Mouse (Mus musculus) intestine, postnatal 0 days (tissue): Measurements from ENCODE around the gene Ppm1j. TPM values are rescaled to one million over a fixed set of nuclear protein-coding genes. Genes with fewer than 3 reads are reported as not detected.

Source experiments
- ATAC-seq: fragments of 200-750 bp; cut with Nextera tagmentation; 2 replicates; pipeline ENCODE4 v1.8.0; 2017; ENCODE audit warnings: mild to moderate bottlenecking, moderate TSS enrichment, moderate library complexity
- H3K27ac ChIP-seq: fragments of 300-500 bp; sonication (generic); 2 replicates; pipeline ENCODE4 v1.5.1; 2014; ENCODE audit warnings: mild to moderate bottlenecking, low read depth, low read length, moderate library complexity
- H3K27me3 ChIP-seq: fragments of 300-500 bp; sonication (generic); replicated peaks from 2 replicates; pipeline ENCODE4 v1.6.1; 2014; ENCODE audit warnings: low read length, mixed read lengths; ENCODE audit not compliant: control insufficient read depth, insufficient read depth
- H3K36me3 ChIP-seq: fragments of 300-500 bp; sonication (generic); 2 replicates; pipeline ENCODE4 v1.6.1; 2014; ENCODE audit warnings: mild to moderate bottlenecking, moderate library complexity; ENCODE audit not compliant: control insufficient read depth, insufficient read depth
- H3K4me1 ChIP-seq: fragments of 300-500 bp; sonication (generic); replicated peaks from 2 replicates; pipeline ENCODE4 v1.6.1; 2014; ENCODE audit warnings: antibody characterized with exemption, low read length, mixed read lengths; ENCODE audit not compliant: control insufficient read depth, insufficient read depth
- H3K4me2 ChIP-seq: fragments of 300-500 bp; sonication (generic); replicated peaks from 2 replicates; pipeline ENCODE4 v1.6.1; 2014; ENCODE audit warnings: low read depth, mild to moderate bottlenecking, moderate library complexity
- H3K4me3 ChIP-seq: fragments of 300-500 bp; sonication (generic); 2 replicates; pipeline ENCODE4 v1.5.1; 2014; ENCODE audit warnings: low read depth, low read length
- H3K9ac ChIP-seq: fragments of 300-500 bp; sonication (generic); 2 replicates; pipeline ENCODE4 v1.6.1; 2014; ENCODE audit warnings: mild to moderate bottlenecking, low read depth, low read length
- H3K9me3 ChIP-seq: fragments of 300-500 bp; sonication (generic); 2 replicates; pipeline ENCODE4 v1.6.1; 2016; ENCODE audit warnings: mixed run types; ENCODE audit not compliant: control insufficient read depth
- CTCF ChIP-seq: sonication (generic); IDR thresholded peaks from 2 replicates; pipeline ENCODE4 v1.5.1; 2016; ENCODE audit warnings: low read depth, mild to moderate bottlenecking, control low read depth, antibody characterized with exemption, moderate library complexity
- WGBS: fragments of 180-500 bp; shearing (Covaris S2); extraction: QIAGEN DNeasy Blood & Tissue Kit; methylation state at CpG from one replicate; pipeline ENCODE4 v1.1.7; 2014; 5-methylcytosine and 5-hydroxymethylcytosine counted together
- polyA plus RNA-seq: library from polyadenylated mRNA; unstranded; fragments of >200 nt; fragmentation: Nextera tagmentation; extraction: Ambion mirVana; gene quantifications from 2 replicates; pipeline ENCODE4 v1.2.1, GENCODE M21; 2015

Gene Ppm1j
- polyA plus RNA-seq, 1 experiment from 2014 or later = 24.4 TPM

DNA sequence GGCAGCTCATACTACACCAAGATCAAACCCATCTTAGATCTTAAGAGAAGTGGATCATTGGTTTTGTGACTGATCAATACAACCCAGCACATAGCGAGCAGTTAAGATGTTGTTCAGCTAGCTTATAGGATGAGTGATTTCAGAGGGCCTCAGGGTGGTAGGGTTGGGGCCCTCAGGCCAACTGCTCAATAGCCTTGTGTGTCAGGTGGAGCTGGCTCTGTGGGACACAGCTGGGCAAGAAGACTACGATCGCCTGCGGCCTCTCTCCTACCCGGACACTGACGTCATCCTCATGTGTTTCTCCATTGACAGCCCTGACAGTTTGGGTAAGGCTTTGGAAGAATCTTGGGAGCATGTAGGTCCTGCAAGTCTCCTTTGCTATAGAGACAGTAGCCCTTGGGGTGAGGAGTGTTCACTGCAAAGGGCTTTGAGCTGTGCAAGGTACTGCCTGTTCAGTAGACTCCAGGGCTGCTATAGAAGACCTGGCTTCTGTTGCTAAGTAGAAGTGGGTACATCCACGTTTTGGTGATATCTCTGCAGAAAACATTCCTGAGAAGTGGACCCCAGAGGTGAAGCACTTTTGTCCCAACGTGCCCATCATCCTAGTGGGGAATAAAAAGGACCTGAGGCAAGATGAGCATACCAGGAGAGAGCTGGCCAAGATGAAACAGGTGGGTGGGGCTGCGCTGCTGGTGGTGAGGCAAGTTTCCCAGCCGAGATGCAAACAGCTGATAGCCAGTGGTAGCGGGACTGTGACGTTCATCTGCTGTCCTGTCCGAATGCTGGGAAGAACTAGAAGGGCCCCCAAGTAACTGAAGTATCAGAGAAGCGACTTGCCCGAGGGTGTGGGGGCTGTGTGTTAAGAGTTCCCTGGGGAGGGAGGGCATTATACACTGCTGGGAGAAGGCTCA is 11.8 kb downstream of the Ppm1j start:
- 45% methylated on average over 15 of the region's 15 CpGs for WGBS
- no peak for ATAC-seq
- no peak overlapping the region for H3K4me3 ChIP-seq
- peak overlapping the region; percentile 46 for H3K27ac ChIP-seq
- peaks cover 44% of the 10 kb centered on the region for H3K36me3 ChIP-seq
- no peak for TF ChIP-seq CTCF
- H3K9ac ChIP-seq = no peak overlapping the region
- no peaks in the 10 kb centered on the region for H3K27me3 ChIP-seq
- no peaks in the 10 kb centered on the region for H3K9me3 ChIP-seq
- peak overlapping the region; percentile 13; the same call in 1 of the 2 replicates for H3K4me2 ChIP-seq
- H3K4me1 ChIP-seq = peaks cover 21% of the 10 kb centered on the region

DNA sequence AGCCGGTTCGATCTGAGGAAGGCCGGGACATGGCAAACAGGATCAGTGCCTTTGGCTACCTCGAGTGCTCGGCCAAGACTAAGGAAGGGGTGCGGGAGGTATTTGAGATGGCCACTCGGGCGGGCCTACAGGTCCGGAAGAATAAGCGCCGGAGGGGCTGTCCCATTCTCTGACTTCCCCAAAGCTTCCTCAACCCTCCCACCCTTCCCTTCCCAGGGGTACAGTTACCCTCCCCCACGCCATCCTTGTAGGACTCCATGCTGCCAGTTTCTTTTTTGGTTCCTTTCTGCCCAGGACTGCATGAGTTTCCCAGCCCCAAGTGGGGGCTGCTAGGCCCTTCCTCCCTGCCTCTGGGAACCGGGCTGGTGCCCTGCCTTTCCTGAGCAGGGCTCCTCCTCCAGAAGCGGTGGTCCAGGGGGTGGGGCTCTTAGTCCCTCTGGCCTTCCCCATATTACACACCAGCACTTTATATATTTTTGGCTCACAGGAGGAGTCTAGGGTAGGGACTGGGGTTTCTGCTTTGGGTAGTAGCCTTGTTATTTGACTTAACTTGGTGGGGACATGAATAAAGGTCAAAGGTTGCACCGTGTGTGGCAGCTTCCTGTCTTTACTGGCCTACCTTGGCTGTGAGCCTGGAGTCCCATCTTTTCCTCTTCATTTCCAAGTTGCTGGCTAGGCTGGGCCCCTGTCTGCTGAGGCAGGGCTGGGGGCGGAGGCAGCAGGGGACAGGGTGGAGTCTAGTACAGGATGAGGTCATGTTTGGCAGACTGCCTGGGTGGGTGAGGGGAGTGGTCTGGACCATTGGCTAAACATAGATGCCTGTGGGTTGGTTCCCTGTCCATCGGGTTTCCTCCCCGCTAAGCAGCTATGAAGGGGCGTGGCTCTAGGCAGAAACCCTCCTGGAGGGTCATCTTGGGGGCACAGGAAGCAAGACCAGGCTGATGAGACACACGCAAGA is 13.3 kb downstream of the Ppm1j start:
- no peaks in the 10 kb centered on the region for H3K27me3 ChIP-seq
- TF ChIP-seq CTCF = no peak
- H3K9me3 ChIP-seq = no peaks in the 10 kb centered on the region
- peak overlapping the region; percentile 94 for H3K27ac ChIP-seq
- peak overlapping the region; percentile 26; the same call in 1 of the 2 replicates for H3K9ac ChIP-seq
- 38% methylated on average over 20 of the region's 20 CpGs for WGBS
- no peak overlapping the region for H3K4me3 ChIP-seq
- peaks cover 21% of the 10 kb centered on the region for H3K4me1 ChIP-seq
- H3K4me2 ChIP-seq = peak overlapping the region; percentile 24
- H3K36me3 ChIP-seq = peaks cover 52% of the 10 kb centered on the region
- peak; percentile 50 for ATAC-seq

DNA sequence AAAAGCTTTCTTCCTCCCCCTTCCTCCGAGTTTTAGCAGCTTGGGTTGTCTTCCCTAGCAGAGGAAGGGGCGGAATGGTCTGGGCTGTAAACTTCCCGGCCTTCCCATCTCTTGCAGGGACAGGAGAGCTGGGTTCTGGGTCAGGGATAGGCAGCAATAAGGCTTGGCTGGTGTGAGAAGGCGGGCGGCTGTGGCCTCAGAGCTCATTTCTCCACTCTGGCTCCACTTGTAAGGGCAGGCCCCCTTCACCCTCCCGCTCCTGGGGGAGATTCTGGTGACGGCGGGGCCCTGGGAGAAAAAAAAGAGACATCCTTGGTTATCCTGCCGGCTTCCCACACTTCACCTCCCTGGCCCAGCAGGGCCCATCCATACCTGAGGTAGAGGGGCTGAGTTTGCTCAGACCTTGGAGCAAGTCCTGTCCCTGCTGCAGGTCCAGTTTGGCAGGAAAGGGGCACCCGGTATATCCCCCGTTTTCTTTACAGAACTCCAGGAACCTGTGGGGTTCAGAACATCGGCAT is 14.2 kb downstream of the Ppm1j start:
- WGBS = 37% methylated on average over 12 of the region's 12 CpGs
- Histone ChIP-seq H3K27ac (peak overlapping the region; percentile 94), H3K9ac (peak overlapping the region; percentile 26; the same call in 1 of the 2 replicates), H3K9me3 (no peaks in the 10 kb centered on the region), H3K4me2 (peak overlapping the region; percentile 24; the same call in 1 of the 2 replicates), H3K4me1 (peaks cover 21% of the 10 kb centered on the region), H3K36me3 (peaks cover 61% of the 10 kb centered on the region), H3K4me3 (no peak overlapping the region), H3K27me3 (no peaks in the 10 kb centered on the region)
- ATAC-seq = no peak
- TF ChIP-seq CTCF = no peak

DNA sequence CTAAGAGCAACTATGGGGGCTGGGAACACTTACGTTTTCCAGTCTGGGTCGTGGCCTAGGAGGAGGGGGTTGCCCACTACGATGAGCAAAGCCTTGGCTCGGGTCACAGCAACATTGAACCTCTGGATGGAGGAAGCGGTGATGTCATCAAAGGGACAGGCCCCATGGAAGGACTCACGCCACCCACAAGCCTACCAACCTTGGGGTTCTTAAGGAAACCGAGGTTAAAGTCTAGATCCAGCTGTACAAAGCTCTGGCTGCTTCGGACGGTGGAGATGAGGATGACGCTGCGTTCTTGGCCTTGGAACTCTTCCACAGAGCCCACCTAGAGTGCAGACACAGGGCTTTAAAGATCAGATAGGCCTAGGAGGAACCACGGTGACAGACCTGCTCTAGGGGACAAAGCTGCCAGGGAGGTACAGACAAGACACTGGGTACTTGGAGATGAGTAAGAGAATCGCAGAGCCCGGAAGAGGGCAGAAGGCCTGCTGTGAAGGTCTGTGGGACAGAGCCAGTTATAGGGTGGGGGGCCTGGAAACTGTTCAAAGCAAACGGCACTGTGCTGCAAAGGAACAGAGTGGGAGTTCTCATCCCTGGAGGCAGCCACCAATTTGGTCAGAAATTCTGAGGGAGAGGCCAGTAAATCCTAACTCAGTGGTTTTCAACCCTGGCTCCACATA is 14.9 kb downstream of the Ppm1j start:
- Histone ChIP-seq H3K9ac (peak overlapping the region; percentile 26; the same call in 1 of the 2 replicates), H3K27me3 (no peaks in the 10 kb centered on the region), H3K4me1 (peaks cover 21% of the 10 kb centered on the region), H3K27ac (peak overlapping the region; percentile 94), H3K4me3 (no peak overlapping the region), H3K9me3 (no peaks in the 10 kb centered on the region), H3K4me2 (no peak overlapping the region), H3K36me3 (peaks cover 69% of the 10 kb centered on the region)
- ATAC-seq = peak; percentile 54
- 38% methylated on average over 15 of the region's 15 CpGs for WGBS
- TF ChIP-seq CTCF = no peak

DNA sequence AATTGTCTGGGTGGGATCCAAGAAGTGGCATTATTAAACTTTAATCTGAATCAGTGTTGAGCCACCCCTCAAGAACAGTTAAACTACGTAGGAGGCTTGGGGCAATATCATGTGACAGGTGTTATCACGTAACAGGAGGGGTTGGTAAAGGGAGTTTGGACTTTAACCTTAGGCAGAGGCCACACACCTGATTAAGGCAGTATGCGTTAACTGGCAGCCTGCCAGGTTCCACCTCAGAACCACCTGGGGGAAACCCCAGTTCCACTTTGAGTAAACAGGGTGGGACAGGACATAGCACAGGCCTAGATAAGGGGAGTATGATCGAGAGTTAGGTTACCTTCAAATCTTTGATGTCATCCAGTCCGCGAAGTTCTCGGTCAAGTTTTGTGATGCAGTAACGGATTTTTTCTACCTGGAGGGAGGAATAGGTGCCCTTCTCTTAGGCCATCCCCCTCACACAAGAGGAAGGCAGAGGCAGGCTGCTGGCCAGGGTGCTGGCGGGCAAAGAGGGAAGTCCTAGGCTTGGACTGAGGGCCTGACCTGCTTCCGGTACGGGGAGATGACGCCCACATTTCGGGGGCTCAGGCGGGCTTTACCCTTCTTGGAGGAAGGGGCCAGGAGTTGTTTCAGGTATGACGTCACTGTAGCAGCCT is 15.7 kb downstream of the Ppm1j start:
- Histone ChIP-seq H3K9me3 (no peaks in the 10 kb centered on the region), H3K4me2 (0 out of 2 replicates have a peak overlapping the region, but pooled peaks have one; percentile 3), H3K27me3 (no peaks in the 10 kb centered on the region), H3K9ac (no peak overlapping the region), H3K27ac (peak overlapping the region; percentile 94), H3K4me1 (peaks cover 17% of the 10 kb centered on the region), H3K4me3 (no peak overlapping the region), H3K36me3 (peaks cover 75% of the 10 kb centered on the region)
- WGBS = 40% methylated on average over 15 of the region's 15 CpGs
- TF ChIP-seq CTCF = no peak
- peak; percentile 82 for ATAC-seq
